Mouse (Mus musculus): ENCODE data around the gene Bicc1. TPM values are rescaled to one million over a fixed set of nuclear protein-coding genes. Genes with fewer than 3 reads are reported as not detected.

Gene Bicc1
- polyA plus RNA-seq, 1 experiment from 2014 or later: 7.0 TPM

- Histone ChIP-seq H3K4me2 (ENCODE audit: low read depth, low read length, severe bottlenecking) (no peak overlapping the region), H3K27ac (ENCODE audit: low read depth, low read length) (no peak overlapping the region)
- 88% methylated on average over 12 of the region's 12 CpGs for WGBS
These were observed 219.7 kb downstream of the Bicc1 start for GRCm38 (mm10) chr10:70939751-70940150.

GRCm38 (mm10) chr10:70937450-70937849, 222.1 kb downstream of the Bicc1 start:
- Histone ChIP-seq H3K4me3 (ENCODE audit: low read depth, low read length) (no peak overlapping the region), H3K9ac (ENCODE audit: low read length) (no peak overlapping the region), H3K36me3 (ENCODE audit: control insufficient read depth, insufficient read depth, low read length) (no peaks in the 10 kb centered on the region), H3K27ac (ENCODE audit: low read depth, low read length) (no peak overlapping the region), H3K4me2 (ENCODE audit: low read depth, low read length, severe bottlenecking) (no peak overlapping the region), H3K27me3 (ENCODE audit: control insufficient read depth, insufficient read depth, low read length) (no peaks in the 10 kb centered on the region), H3K9me3 (ENCODE audit: control insufficient read depth, low read length) (no peaks in the 10 kb centered on the region), H3K4me1 (replicated peaks; ENCODE audit: control insufficient read depth, insufficient read depth, low read length) (no peaks in the 10 kb centered on the region)
- WGBS: 92% methylated on average over 6 of the region's 6 CpGs
- ATAC-seq (replicated peaks; ENCODE audit: low FRiP score) (no peak), DNase-seq (ENCODE audit: low spot score) (no peak)

More at GRCm38 (mm10) chr10:70939751-70940150, 219.7 kb downstream of the Bicc1 start:
- Histone ChIP-seq H3K9me3 (ENCODE audit: control insufficient read depth, low read length) (no peaks in the 10 kb centered on the region), H3K27me3 (ENCODE audit: control insufficient read depth, insufficient read depth, low read length) (no peaks in the 10 kb centered on the region), H3K36me3 (ENCODE audit: control insufficient read depth, insufficient read depth, low read length) (no peaks in the 10 kb centered on the region), H3K9ac (ENCODE audit: low read length) (no peak overlapping the region), H3K4me3 (ENCODE audit: low read depth, low read length) (no peak overlapping the region), H3K4me1 (replicated peaks; ENCODE audit: control insufficient read depth, insufficient read depth, low read length) (no peaks in the 10 kb centered on the region)
- no peak for ATAC-seq (replicated peaks; ENCODE audit: low FRiP score)
- DNase-seq (ENCODE audit: low spot score): no peak

GRCm38 (mm10) chr10:70936008-70936407, 223.5 kb downstream of the Bicc1 start:
- no peak overlapping the region for H3K9ac ChIP-seq (ENCODE audit: low read length)
- no peaks in the 10 kb centered on the region for H3K27me3 ChIP-seq (ENCODE audit: control insufficient read depth, insufficient read depth, low read length)
- H3K36me3 ChIP-seq (ENCODE audit: control insufficient read depth, insufficient read depth, low read length): no peaks in the 10 kb centered on the region
- H3K4me1 ChIP-seq (replicated peaks; ENCODE audit: control insufficient read depth, insufficient read depth, low read length): no peaks in the 10 kb centered on the region
- ATAC-seq (replicated peaks; ENCODE audit: low FRiP score): no peak
- no peak overlapping the region for H3K27ac ChIP-seq (ENCODE audit: low read depth, low read length)
- H3K4me2 ChIP-seq (ENCODE audit: low read depth, low read length, severe bottlenecking): no peak overlapping the region
- no peak overlapping the region for H3K4me3 ChIP-seq (ENCODE audit: low read depth, low read length)
- H3K9me3 ChIP-seq (ENCODE audit: control insufficient read depth, low read length): no peaks in the 10 kb centered on the region
- WGBS: 93% methylated on average over 3 of the region's 3 CpGs
- no peak for DNase-seq (ENCODE audit: low spot score)

GRCm38 (mm10) chr10:70926126-70926525, 233.4 kb downstream of the Bicc1 start:
- no peak for DNase-seq (ENCODE audit: low spot score)
- WGBS: 91% methylated on average over 4 of the region's 4 CpGs
- no peak for ATAC-seq (replicated peaks; ENCODE audit: low FRiP score)
- no peak overlapping the region for H3K4me2 ChIP-seq (ENCODE audit: low read depth, low read length, severe bottlenecking)
- H3K4me1 ChIP-seq (replicated peaks; ENCODE audit: control insufficient read depth, insufficient read depth, low read length): no peaks in the 10 kb centered on the region
- H3K4me3 ChIP-seq (ENCODE audit: low read depth, low read length): no peak overlapping the region
- H3K27ac ChIP-seq (ENCODE audit: low read depth, low read length): no peak overlapping the region
- H3K9me3 ChIP-seq (ENCODE audit: control insufficient read depth, low read length): no peaks in the 10 kb centered on the region
- H3K9ac ChIP-seq (ENCODE audit: low read length): no peak overlapping the region
- H3K27me3 ChIP-seq (ENCODE audit: control insufficient read depth, insufficient read depth, low read length): no peaks in the 10 kb centered on the region
- no peaks in the 10 kb centered on the region for H3K36me3 ChIP-seq (ENCODE audit: control insufficient read depth, insufficient read depth, low read length)

GRCm38 (mm10) chr10:70924348-70924747, 235.2 kb downstream of the Bicc1 start:
- no peak overlapping the region for H3K27ac ChIP-seq (ENCODE audit: low read depth, low read length)
- no peak for DNase-seq (ENCODE audit: low spot score)
- H3K36me3 ChIP-seq (ENCODE audit: control insufficient read depth, insufficient read depth, low read length): no peaks in the 10 kb centered on the region
- no peaks in the 10 kb centered on the region for H3K9me3 ChIP-seq (ENCODE audit: control insufficient read depth, low read length)
- H3K4me1 ChIP-seq (replicated peaks; ENCODE audit: control insufficient read depth, insufficient read depth, low read length): no peaks in the 10 kb centered on the region
- 81% methylated on average over 3 of the region's 3 CpGs for whole genome bisulfite sequencing
- H3K9ac ChIP-seq (ENCODE audit: low read length): no peak overlapping the region
- no peaks in the 10 kb centered on the region for H3K27me3 ChIP-seq (ENCODE audit: control insufficient read depth, insufficient read depth, low read length)
- ATAC-seq (replicated peaks; ENCODE audit: low FRiP score): no peak
- no peak overlapping the region for H3K4me3 ChIP-seq (ENCODE audit: low read depth, low read length)
- H3K4me2 ChIP-seq (ENCODE audit: low read depth, low read length, severe bottlenecking): no peak overlapping the region

- Histone ChIP-seq H3K4me2 (ENCODE audit: low read depth, low read length, severe bottlenecking) (no peak overlapping the region), H3K27me3 (ENCODE audit: control insufficient read depth, insufficient read depth, low read length) (no peaks in the 10 kb centered on the region), H3K36me3 (ENCODE audit: control insufficient read depth, insufficient read depth, low read length) (no peaks in the 10 kb centered on the region), H3K4me1 (replicated peaks; ENCODE audit: control insufficient read depth, insufficient read depth, low read length) (no peaks in the 10 kb centered on the region), H3K27ac (ENCODE audit: low read depth, low read length) (no peak overlapping the region), H3K4me3 (ENCODE audit: low read depth, low read length) (no peak overlapping the region), H3K9ac (ENCODE audit: low read length) (no peak overlapping the region), H3K9me3 (ENCODE audit: control insufficient read depth, low read length) (no peaks in the 10 kb centered on the region)
- ATAC-seq (replicated peaks; ENCODE audit: low FRiP score) (no peak), DNase-seq (ENCODE audit: low spot score) (peak; percentile 22)
- 90% methylated on average over 3 of the region's 3 CpGs for WGBS
These were observed 235.6 kb downstream of the Bicc1 start for GRCm38 (mm10) chr10:70923936-70924335.

- H3K4me1 ChIP-seq (replicated peaks; ENCODE audit: control insufficient read depth, insufficient read depth, low read length): no peaks in the 10 kb centered on the region
- H3K4me2 ChIP-seq (ENCODE audit: low read depth, low read length, severe bottlenecking): no peak overlapping the region
- H3K36me3 ChIP-seq (ENCODE audit: control insufficient read depth, insufficient read depth, low read length): no peaks in the 10 kb centered on the region
- no peak overlapping the region for H3K27ac ChIP-seq (ENCODE audit: low read depth, low read length)
- ATAC-seq (replicated peaks; ENCODE audit: low FRiP score) (no peak), DNase-seq (ENCODE audit: low spot score) (no peak)
- H3K9ac ChIP-seq (ENCODE audit: low read length): no peak overlapping the region
- H3K4me3 ChIP-seq (ENCODE audit: low read depth, low read length): no peak overlapping the region
- no peaks in the 10 kb centered on the region for H3K27me3 ChIP-seq (ENCODE audit: control insufficient read depth, insufficient read depth, low read length)
- 91% methylated on average over 6 of the region's 6 CpGs for WGBS
- no peaks in the 10 kb centered on the region for H3K9me3 ChIP-seq (ENCODE audit: control insufficient read depth, low read length)
These were observed 238.0 kb downstream of the Bicc1 start for GRCm38 (mm10) chr10:70921481-70921880.

- ATAC-seq (replicated peaks; ENCODE audit: low FRiP score): no peak
- WGBS: 69% methylated on average over 1 of the region's 1 CpGs
- DNase-seq (ENCODE audit: low spot score): no peak
- Histone ChIP-seq H3K4me3 (ENCODE audit: low read depth, low read length) (no peak overlapping the region), H3K9ac (ENCODE audit: low read length) (no peak overlapping the region), H3K9me3 (ENCODE audit: control insufficient read depth, low read length) (no peaks in the 10 kb centered on the region), H3K27ac (ENCODE audit: low read depth, low read length) (no peak overlapping the region), H3K4me2 (ENCODE audit: low read depth, low read length, severe bottlenecking) (no peak overlapping the region), H3K36me3 (ENCODE audit: control insufficient read depth, insufficient read depth, low read length) (no peaks in the 10 kb centered on the region), H3K27me3 (ENCODE audit: control insufficient read depth, insufficient read depth, low read length) (no peaks in the 10 kb centered on the region), H3K4me1 (replicated peaks; ENCODE audit: control insufficient read depth, insufficient read depth, low read length) (no peaks in the 10 kb centered on the region)
These were observed 239.6 kb downstream of the Bicc1 start for GRCm38 (mm10) chr10:70919851-70920250.

- Histone ChIP-seq H3K4me2 (ENCODE audit: low read depth, low read length, severe bottlenecking) (no peak overlapping the region), H3K9ac (ENCODE audit: low read length) (no peak overlapping the region), H3K9me3 (ENCODE audit: control insufficient read depth, low read length) (no peaks in the 10 kb centered on the region), H3K36me3 (ENCODE audit: control insufficient read depth, insufficient read depth, low read length) (no peaks in the 10 kb centered on the region), H3K27ac (ENCODE audit: low read depth, low read length) (no peak overlapping the region), H3K4me1 (replicated peaks; ENCODE audit: control insufficient read depth, insufficient read depth, low read length) (no peaks in the 10 kb centered on the region), H3K27me3 (ENCODE audit: control insufficient read depth, insufficient read depth, low read length) (no peaks in the 10 kb centered on the region), H3K4me3 (ENCODE audit: low read depth, low read length) (no peak overlapping the region)
- no peak for ATAC-seq (replicated peaks; ENCODE audit: low FRiP score)
- peak; percentile 9 for DNase-seq (ENCODE audit: low spot score)
- WGBS: 82% methylated on average over 13 of the region's 13 CpGs
These were observed 240.4 kb downstream of the Bicc1 start for GRCm38 (mm10) chr10:70919031-70919663.
